Mouse (Mus musculus) lung, postnatal 4 days (tissue): ENCODE data around the gene Tmem141.

Experiments
- DNase-seq, 2 experiments: peaks; one replicate each; pipeline ENCODE4 v3.0.0; 2021

Gene Tmem141

GRCm38 (mm10) chr2:25602526-25602925, 19.3 kb downstream of the Tmem141 start:
- DNase-seq: no peak

DNA sequence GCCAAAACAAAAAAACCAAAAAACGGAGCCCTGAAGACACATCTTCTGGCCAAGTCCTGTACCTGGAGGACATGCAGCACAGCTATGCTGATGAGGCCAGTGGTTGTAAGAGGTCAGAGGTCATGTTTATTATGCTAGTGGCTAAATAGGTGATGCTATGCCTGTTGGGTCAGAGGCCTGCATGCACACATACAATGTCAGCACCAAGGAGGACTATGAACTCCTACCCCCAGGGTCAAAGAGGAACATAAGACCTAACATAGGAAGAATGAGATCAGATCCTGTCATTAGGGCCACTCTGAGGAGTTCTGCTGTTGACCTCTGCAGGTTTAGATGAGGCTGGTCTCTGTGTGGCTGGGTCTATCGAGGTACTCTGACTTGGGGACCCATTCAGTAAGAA, 21.8 kb downstream of the Tmem141 start:
- no peak for DNase-seq

GRCm38 (mm10) chr2:25598749-25599148, 23.1 kb downstream of the Tmem141 start:
- no peak for DNase-seq

GRCm38 (mm10) chr2:25596765-25597510, 24.9 kb downstream of the Tmem141 start:
- DNase-seq: no peak

GRCm38 (mm10) chr2:25591863-25592262, 29.9 kb downstream of the Tmem141 start:
- peak in 1 of 2 experiments; percentile 39 for DNase-seq

DNA sequence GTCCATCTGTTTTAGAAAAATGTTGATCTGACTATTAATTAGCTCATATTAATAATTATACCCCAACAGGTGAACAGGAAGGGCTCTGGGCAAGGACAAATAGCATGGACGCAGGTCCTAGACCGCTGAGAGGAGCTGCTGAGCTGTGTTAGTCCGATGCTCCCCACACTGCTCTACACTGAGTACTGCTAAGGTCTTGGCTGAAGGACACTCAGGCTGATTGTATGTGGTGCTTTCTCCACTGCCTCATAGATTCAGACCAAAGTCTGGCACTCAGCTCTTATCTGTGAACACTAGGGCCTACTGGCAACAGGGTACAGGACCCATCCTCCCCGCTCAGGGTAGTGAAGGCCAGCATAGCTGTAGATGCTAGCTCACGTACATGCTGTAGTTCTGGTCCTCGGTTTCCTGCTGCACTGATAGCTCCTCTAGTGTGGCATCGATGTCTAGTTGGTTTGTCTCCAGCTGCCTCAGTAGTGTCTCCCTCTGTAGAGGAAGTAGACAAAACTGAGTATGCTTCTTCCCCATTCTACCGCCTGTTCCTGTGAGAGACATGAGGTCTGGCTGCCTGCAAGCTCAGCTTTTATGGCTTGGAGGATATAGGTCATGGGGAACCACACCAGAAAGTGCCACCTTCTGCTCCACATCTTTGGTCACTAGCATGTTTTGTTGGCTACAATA, 33.4 kb downstream of the Tmem141 start:
- DNase-seq: no peak

DNA sequence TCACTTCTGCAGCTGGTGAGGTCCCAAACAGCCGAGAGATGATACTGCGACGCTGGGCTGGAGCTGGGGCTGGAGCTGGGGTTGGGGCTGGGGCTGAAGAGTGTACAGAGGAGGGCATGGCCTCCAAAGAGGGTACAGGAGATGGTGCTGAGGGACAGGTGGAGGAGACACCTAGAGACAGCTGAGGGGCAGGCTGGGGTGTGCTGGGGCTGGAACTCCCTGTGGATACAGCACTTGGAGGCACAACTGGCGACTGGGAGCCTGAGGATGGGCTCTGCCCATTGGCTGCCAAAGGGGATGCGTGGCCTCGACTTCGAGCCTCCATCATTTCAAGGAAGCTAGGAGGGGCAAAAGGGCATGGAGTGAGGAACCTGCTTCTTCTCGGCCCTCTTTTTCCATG, 34.5 kb downstream of the Tmem141 start:
- no peak for DNase-seq

DNA sequence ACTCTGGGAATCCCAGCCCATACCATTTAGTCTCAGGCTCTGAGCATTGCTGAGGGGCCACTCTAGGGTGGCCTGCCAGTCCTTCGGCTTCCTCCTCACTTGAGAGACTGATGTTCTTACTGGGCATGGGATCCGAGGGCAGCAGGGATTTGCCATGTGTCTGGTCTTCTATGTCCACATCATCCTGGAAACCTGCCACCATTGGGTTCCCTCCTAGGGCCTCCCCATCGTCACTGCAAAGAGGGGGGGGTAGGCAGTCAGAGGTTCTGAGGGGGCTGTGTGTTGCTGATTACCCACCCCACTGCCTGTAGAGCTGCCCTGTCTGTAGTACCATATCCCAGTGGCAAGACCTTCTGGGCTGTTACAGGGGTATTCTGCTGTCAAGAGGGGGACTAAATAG, 36.2 kb downstream of the Tmem141 start:
- DNase-seq: no peak

DNA sequence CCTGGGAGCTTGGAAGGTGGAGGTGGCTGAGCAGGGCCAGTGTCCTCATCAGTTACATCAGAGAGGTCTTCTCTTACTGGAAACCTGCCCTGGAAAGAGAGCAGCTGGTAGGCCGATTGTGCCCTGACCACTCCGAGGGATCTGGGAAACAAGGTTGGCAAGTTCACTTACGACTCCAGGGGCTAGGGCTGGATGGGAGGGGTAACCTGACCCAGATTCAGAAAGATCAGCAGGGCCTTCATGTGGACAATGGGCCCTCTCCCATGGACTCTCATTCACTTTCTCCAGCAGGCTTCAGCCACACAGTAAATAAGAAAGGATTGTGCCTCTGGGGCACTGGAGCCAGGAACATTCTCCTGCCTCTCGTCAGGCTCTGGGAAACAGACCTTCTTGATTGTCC, 36.9 kb downstream of the Tmem141 start:
- no peak for DNase-seq

DNA sequence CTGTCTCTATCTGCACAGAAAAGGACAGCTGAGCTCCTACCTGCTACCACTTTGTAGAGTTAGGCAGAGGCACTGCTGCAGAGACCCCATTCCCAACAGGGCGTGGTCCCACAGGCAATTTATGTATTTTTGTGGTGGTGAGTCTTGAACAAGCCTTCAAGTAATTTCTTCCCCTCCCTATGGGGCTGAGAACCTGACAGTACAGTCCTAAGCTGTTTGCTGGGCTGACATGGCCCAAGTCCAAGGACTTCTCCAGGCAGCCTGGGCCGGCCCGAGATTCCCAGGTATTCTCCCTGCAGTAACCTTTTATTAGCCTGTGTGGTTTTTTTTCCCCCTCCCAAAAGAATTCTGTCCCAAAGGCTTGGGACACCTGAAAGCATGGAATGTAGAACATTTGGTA, 37.7 kb downstream of the Tmem141 start:
- DNase-seq: no peak

DNA sequence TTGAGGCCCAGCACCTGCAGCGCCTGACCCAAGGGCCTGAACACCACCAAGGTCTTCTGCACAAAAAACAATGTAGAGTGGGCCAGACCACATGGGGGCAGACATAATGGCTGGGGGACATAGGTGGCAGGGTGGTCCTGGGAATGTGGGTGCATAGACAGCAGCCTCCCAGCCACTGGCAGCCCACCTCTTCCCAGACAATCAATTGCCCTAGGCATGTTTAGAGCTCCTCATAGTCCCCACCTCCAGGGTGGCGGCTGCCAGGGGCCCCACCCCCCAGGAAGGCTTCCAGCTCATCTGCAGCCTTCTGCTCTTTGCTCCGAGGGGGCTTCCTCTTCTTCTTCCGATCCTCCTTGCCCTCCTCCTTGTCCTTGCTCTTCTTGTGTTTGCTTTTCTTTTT, 38.2 kb downstream of the Tmem141 start:
- DNase-seq: no peak

DNA sequence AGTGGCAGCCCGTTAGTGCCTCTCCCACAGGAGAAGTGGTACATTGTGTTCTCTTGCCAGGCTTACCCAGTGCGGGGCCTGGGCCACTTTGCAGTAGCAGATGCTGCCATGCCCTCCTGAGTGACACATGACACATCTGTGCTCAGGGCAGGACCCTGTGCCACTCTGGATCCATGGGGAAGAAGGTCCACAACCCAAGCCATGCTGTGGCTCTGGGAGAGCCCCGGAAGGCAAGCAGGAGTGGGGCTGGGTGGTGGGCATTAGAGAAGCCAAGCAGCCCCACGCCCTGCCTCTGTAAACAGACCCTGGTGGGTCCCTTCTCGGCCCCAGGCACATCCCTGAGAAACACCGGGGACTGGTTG, 38.7 kb downstream of the Tmem141 start:
- DNase-seq: no peak

GRCm38 (mm10) chr2:25582466-25583119, 39.2 kb downstream of the Tmem141 start:
- no peak for DNase-seq

DNA sequence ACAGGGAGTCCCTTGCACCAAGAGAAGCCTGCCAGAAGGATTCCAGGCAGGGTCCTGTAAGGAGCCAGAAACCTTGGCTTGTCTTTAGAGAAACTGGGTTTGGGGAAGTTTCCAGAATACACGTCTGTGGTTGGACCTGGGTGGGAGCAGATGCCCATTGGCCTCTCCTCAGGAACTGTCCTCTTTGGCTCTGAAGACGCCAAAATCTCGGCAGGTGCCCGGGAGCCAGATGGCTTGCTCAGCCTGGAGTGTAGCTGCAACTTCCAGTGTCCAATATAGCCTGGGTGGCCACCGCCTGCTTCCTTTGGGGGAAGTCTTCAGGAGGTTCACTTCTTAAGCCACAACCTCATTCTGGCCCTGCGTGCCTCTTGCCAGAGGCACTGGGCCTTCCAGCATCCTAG, 39.9 kb downstream of the Tmem141 start:
- no peak for DNase-seq

DNA sequence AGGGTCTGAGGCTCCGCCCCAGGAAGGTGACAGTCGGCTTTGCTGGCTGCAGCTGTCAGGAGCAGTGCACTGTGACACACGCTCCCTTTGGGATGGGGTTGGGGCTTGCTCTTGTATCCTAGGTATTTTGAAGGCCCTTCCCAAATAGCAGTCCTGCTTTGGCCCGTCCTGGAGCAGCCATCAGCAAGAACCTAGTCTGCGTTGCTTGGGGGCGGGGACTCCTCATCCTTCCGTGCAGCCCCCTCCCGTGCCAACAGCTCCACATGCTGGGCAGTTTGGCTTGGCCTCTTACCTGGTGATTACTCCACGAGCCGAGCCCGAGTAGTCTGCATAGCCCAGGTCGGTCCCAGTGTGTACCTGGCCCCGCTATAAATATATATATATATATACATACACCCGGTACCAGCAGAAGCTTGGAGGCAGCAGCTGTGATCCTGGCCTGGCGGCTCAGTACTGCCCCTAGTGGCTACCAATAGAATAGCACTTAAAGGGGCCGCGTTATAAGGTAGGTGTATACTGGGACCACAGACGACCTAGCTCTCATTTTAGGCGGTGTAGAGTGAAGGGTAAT, 40.4 kb downstream of the Tmem141 start, which contains the start of gene Ajm1:
Gene Ajm1, minus strand, starts transcription at position 464 of the 571 bp plus-strand sequence.
- DNase-seq: peak; percentile 71 to 78

GRCm38 (mm10) chr2:25580621-25581101, 41.1 kb downstream of the Tmem141 start:
- no peak for DNase-seq

- DNase-seq: peak in 1 of 2 experiments; percentile 49
Measured at GRCm38 (mm10) chr2:25579737-25580460, 41.9 kb downstream of the Tmem141 start.

DNA sequence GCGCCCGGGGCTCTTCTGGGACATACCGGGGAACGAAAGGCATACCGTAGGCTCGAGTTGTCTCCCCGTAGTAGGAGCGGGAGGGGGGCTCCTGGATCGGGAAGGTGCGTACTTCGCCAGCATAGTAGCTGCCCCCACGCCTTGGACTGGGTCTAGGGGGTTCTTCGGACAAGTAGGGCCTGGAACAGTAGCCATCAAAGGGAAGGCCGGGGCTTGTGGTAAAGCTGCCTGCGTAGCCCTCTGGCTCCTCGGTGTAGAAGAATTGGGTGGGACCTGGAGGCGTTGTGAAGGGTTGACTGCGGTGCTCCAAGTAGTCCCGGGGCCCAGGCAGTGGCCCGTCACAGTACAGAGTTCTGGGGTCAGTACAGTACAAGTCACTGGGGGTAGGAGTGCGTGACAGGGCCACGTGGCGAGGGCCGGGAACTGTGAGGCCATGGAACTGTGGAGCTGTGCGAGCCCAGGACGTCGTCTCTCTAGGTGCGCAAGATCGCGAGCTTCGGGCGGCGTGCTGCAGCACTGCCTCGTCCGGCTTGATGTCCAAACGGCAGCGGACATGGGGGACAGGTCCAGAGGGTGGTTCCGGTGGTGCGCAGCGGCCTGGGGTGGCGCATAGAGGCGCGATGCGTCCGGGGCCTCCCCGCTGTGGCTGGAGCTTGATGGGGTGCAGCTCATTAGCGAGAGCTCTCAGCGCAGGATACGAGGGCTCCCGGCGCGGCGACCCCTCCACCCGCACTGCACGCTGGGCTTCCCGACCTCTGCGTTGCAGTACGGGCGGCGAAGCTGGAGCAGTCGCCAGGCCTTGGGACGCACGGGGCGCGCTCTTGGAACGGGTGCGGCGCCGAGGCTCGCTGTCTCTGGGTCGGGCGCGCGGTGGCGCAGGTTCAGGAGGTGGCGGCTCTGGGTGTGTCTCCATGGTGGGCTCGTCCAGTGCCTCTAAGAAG, 42.7 kb downstream of the Tmem141 start:
- DNase-seq: no peak

DNA sequence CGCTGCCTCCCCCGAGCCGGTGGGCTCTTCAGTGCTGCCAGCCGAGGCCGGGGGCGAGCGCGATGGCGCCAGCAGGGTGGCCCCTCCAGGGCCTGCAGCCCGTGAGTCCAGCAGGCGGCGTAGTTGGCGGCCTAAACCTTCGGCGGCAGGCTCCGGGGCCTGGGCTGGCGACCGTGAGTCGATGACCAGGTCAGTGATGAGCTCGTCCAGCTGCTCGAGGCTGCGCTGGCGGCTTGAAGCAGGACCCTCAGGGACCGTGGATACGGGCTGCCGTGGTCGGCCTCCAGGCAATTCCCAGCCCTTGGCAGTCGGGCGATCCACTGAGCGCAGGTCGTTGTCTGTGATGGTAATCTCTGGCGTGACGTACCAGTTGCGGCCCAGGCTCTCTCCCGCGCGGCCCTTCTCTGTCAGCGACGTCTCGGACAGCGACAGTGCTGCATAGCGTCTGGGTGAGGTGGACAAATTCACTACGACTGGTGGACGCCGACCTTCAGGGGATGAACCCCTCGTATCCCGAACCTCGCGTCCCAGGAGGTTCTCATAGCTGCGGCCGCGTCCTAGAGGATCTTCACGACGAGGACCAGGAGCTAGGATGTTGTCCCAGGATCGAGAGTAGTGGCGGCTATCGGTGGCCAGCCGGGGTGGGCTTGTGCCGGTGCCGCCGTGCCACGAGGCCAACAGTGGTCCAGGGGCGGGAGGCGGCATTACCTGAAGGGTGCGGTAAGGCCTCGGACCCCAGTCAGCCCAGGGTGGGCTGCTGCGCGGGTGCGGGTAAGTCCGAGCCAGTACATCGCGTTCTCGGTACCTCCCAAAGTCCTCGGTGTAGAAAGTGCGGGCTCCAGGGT, 43.6 kb downstream of the Tmem141 start:
- DNase-seq: peak in 1 of 2 experiments; percentile 42
